Mouse (Mus musculus): ENCODE results near the gene Npm1. TPM values are rescaled to one million over a fixed set of nuclear protein-coding genes. Genes with fewer than 3 reads are reported as not detected.
A peak's percentile ranks its signal among the peaks of the same experiment; 100 is the strongest.

Npm1 gene
- polyA plus RNA-seq, 1 experiment from 2014 or later, result 1,018 TPM

- Histone ChIP-seq H3K4me2 (ENCODE audit: low read depth, low read length) (no peak overlapping the region), H3K27me3 (replicated peaks; ENCODE audit: control insufficient read depth, insufficient read depth, low read length) (no peaks in the 10 kb centered on the region), H3K36me3 (ENCODE audit: control insufficient read depth, insufficient read depth, low read length) (no peaks in the 10 kb centered on the region), H3K9ac (ENCODE audit: low read depth, low read length) (no peak overlapping the region), H3K9me3 (ENCODE audit: control insufficient read depth, low read length) (no peaks in the 10 kb centered on the region), H3K27ac (replicated peaks; ENCODE audit: low read depth, low read length) (no peak overlapping the region), H3K4me1 (ENCODE audit: control insufficient read depth, insufficient read depth, low read length) (no peaks in the 10 kb centered on the region), H3K4me3 (ENCODE audit: low read depth, low read length) (no peak overlapping the region)
- DNase-seq (ENCODE audit: low spot score) (no peak), ATAC-seq (ENCODE audit: low read depth) (no peak)
- 66% methylated on average over 8 of the region's 8 CpGs for WGBS
Observed at GRCm38 (mm10) chr11:33132619-33133338, 30.2 kb downstream of the Npm1 start.

GRCm38 (mm10) chr11:33127058-33127457 is 35.9 kb downstream of the Npm1 start:
- ATAC-seq (ENCODE audit: low read depth) (no peak), DNase-seq (ENCODE audit: low spot score) (no peak)
- Histone ChIP-seq H3K4me3 (ENCODE audit: low read depth, low read length) (no peak overlapping the region), H3K36me3 (ENCODE audit: control insufficient read depth, insufficient read depth, low read length) (peaks cover 7% of the 10 kb centered on the region; the same call in 1 of the 2 replicates), H3K4me2 (ENCODE audit: low read depth, low read length) (no peak overlapping the region), H3K9me3 (ENCODE audit: control insufficient read depth, low read length) (no peaks in the 10 kb centered on the region), H3K4me1 (ENCODE audit: control insufficient read depth, insufficient read depth, low read length) (peaks cover 4% of the 10 kb centered on the region; the same call in 1 of the 2 replicates), H3K9ac (ENCODE audit: low read depth, low read length) (no peak overlapping the region), H3K27me3 (replicated peaks; ENCODE audit: control insufficient read depth, insufficient read depth, low read length) (no peaks in the 10 kb centered on the region; the same call in 1 of the 2 replicates), H3K27ac (replicated peaks; ENCODE audit: low read depth, low read length) (no peak overlapping the region)

GRCm38 (mm10) chr11:33122575-33123268 is 40.3 kb downstream of the Npm1 start:
- Histone ChIP-seq H3K9me3 (ENCODE audit: control insufficient read depth, low read length) (no peaks in the 10 kb centered on the region), H3K4me3 (ENCODE audit: low read depth, low read length) (peak overlapping the region; percentile 28), H3K27ac (replicated peaks; ENCODE audit: low read depth, low read length) (no peak overlapping the region), H3K36me3 (ENCODE audit: control insufficient read depth, insufficient read depth, low read length) (peaks cover 9% of the 10 kb centered on the region), H3K4me2 (ENCODE audit: low read depth, low read length) (peak overlapping the region; percentile 58), H3K27me3 (replicated peaks; ENCODE audit: control insufficient read depth, insufficient read depth, low read length) (no peaks in the 10 kb centered on the region; the same call in 1 of the 2 replicates), H3K4me1 (ENCODE audit: control insufficient read depth, insufficient read depth, low read length) (peaks cover 4% of the 10 kb centered on the region; the same call in 1 of the 2 replicates), H3K9ac (ENCODE audit: low read depth, low read length) (peak overlapping the region; percentile 47)
- 2% methylated on average over 13 of the region's 37 CpGs for WGBS
- DNase-seq (ENCODE audit: low spot score) (no peak), ATAC-seq (ENCODE audit: low read depth) (peak; percentile 51)

- H3K4me2 ChIP-seq (ENCODE audit: low read depth, low read length), result no peak overlapping the region
- no peaks in the 10 kb centered on the region for H3K9me3 ChIP-seq (ENCODE audit: control insufficient read depth, low read length)
- H3K27me3 ChIP-seq (replicated peaks; ENCODE audit: control insufficient read depth, insufficient read depth, low read length), result no peaks in the 10 kb centered on the region; the same call in 1 of the 2 replicates
- ATAC-seq (ENCODE audit: low read depth) (no peak), DNase-seq (ENCODE audit: low spot score) (no peak)
- H3K36me3 ChIP-seq (ENCODE audit: control insufficient read depth, insufficient read depth, low read length), result peaks cover 17% of the 10 kb centered on the region
- no peak overlapping the region for H3K4me3 ChIP-seq (ENCODE audit: low read depth, low read length)
- H3K27ac ChIP-seq (replicated peaks; ENCODE audit: low read depth, low read length), result no peak overlapping the region
- H3K9ac ChIP-seq (ENCODE audit: low read depth, low read length), result no peak overlapping the region
- WGBS, result 71% methylated on average over 8 of the region's 8 CpGs
- H3K4me1 ChIP-seq (ENCODE audit: control insufficient read depth, insufficient read depth, low read length), result peaks cover 4% of the 10 kb centered on the region; the same call in 1 of the 2 replicates
Observed at GRCm38 (mm10) chr11:33119556-33119955, 43.5 kb downstream of the Npm1 start.

GRCm38 (mm10) chr11:33119116-33119515 is 43.9 kb downstream of the Npm1 start:
- no peaks in the 10 kb centered on the region for H3K9me3 ChIP-seq (ENCODE audit: control insufficient read depth, low read length)
- H3K4me2 ChIP-seq (ENCODE audit: low read depth, low read length), result no peak overlapping the region
- DNase-seq (ENCODE audit: low spot score) (no peak), ATAC-seq (ENCODE audit: low read depth) (no peak)
- peaks cover 14% of the 10 kb centered on the region for H3K36me3 ChIP-seq (ENCODE audit: control insufficient read depth, insufficient read depth, low read length)
- no peaks in the 10 kb centered on the region; the same call in 1 of the 2 replicates for H3K27me3 ChIP-seq (replicated peaks; ENCODE audit: control insufficient read depth, insufficient read depth, low read length)
- no peak overlapping the region for H3K9ac ChIP-seq (ENCODE audit: low read depth, low read length)
- no peak overlapping the region for H3K27ac ChIP-seq (replicated peaks; ENCODE audit: low read depth, low read length)
- 69% methylated on average over 7 of the region's 7 CpGs for WGBS
- no peak overlapping the region for H3K4me3 ChIP-seq (ENCODE audit: low read depth, low read length)
- peaks cover 4% of the 10 kb centered on the region; the same call in 1 of the 2 replicates for H3K4me1 ChIP-seq (ENCODE audit: control insufficient read depth, insufficient read depth, low read length)

DNA sequence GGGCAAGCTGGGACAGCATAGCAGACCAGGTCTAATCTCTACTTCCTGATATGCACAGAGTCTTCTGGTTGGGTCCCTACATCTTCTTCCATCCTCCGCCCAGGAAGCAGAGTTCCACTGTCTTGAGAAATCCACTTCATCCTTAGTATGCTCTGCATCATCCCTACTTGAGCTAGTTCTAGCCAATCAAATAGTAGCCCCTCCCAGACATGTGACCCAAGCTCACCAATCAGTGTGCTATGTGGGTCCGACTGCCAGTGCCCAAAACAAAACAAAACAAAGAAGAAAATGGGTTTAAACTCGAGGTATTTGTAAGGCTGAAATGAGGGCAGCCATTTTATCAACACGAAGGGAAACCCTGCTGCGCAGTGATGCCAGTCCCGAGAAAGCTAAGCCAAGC is 44.5 kb downstream of the Npm1 start:
- H3K4me1 ChIP-seq (ENCODE audit: control insufficient read depth, insufficient read depth, low read length), result peaks cover 4% of the 10 kb centered on the region; the same call in 1 of the 2 replicates
- 79% methylated on average over 6 of the region's 6 CpGs for WGBS
- H3K4me3 ChIP-seq (ENCODE audit: low read depth, low read length), result no peak overlapping the region
- no peak overlapping the region for H3K9ac ChIP-seq (ENCODE audit: low read depth, low read length)
- no peak overlapping the region for H3K4me2 ChIP-seq (ENCODE audit: low read depth, low read length)
- H3K27me3 ChIP-seq (replicated peaks; ENCODE audit: control insufficient read depth, insufficient read depth, low read length), result no peaks in the 10 kb centered on the region; the same call in 1 of the 2 replicates
- no peak for DNase-seq (ENCODE audit: low spot score)
- no peaks in the 10 kb centered on the region for H3K9me3 ChIP-seq (ENCODE audit: control insufficient read depth, low read length)
- ATAC-seq (ENCODE audit: low read depth), result no peak
- H3K27ac ChIP-seq (replicated peaks; ENCODE audit: low read depth, low read length), result no peak overlapping the region
- H3K36me3 ChIP-seq (ENCODE audit: control insufficient read depth, insufficient read depth, low read length), result peaks cover 10% of the 10 kb centered on the region; the same call in 1 of the 2 replicates

GRCm38 (mm10) chr11:33115796-33116195 is 47.2 kb downstream of the Npm1 start:
- Histone ChIP-seq H3K9ac (ENCODE audit: low read depth, low read length) (no peak overlapping the region), H3K4me2 (ENCODE audit: low read depth, low read length) (no peak overlapping the region), H3K27ac (replicated peaks; ENCODE audit: low read depth, low read length) (no peak overlapping the region), H3K9me3 (ENCODE audit: control insufficient read depth, low read length) (no peaks in the 10 kb centered on the region), H3K4me1 (ENCODE audit: control insufficient read depth, insufficient read depth, low read length) (no peaks in the 10 kb centered on the region), H3K27me3 (replicated peaks; ENCODE audit: control insufficient read depth, insufficient read depth, low read length) (no peaks in the 10 kb centered on the region), H3K36me3 (ENCODE audit: control insufficient read depth, insufficient read depth, low read length) (peaks cover 10% of the 10 kb centered on the region; the same call in 1 of the 2 replicates), H3K4me3 (ENCODE audit: low read depth, low read length) (no peak overlapping the region)
- DNase-seq (ENCODE audit: low spot score) (no peak), ATAC-seq (ENCODE audit: low read depth) (no peak)
- WGBS, result 88% methylated on average over 3 of the region's 3 CpGs

GRCm38 (mm10) chr11:33112407-33112806 is 50.6 kb downstream of the Npm1 start:
- ATAC-seq (ENCODE audit: low read depth) (no peak), DNase-seq (ENCODE audit: low spot score) (no peak)
- Histone ChIP-seq H3K9me3 (ENCODE audit: control insufficient read depth, low read length) (no peaks in the 10 kb centered on the region), H3K36me3 (ENCODE audit: control insufficient read depth, insufficient read depth, low read length) (peaks cover 5% of the 10 kb centered on the region; the same call in 1 of the 2 replicates), H3K4me3 (ENCODE audit: low read depth, low read length) (no peak overlapping the region), H3K4me2 (ENCODE audit: low read depth, low read length) (no peak overlapping the region), H3K4me1 (ENCODE audit: control insufficient read depth, insufficient read depth, low read length) (no peaks in the 10 kb centered on the region), H3K27ac (replicated peaks; ENCODE audit: low read depth, low read length) (no peak overlapping the region), H3K9ac (ENCODE audit: low read depth, low read length) (no peak overlapping the region), H3K27me3 (replicated peaks; ENCODE audit: control insufficient read depth, insufficient read depth, low read length) (no peaks in the 10 kb centered on the region; the same call in 1 of the 2 replicates)
- 10% methylated on average over 1 of the region's 1 CpGs for WGBS

Data from embryonic facial prominence, embryonic 14.5 days (tissue).